Mouse (Mus musculus) C2C12 (cell line): Measurements from ENCODE around the gene Cyp2d40.

Experiments used
- CEBPB ChIP-seq: IDR thresholded peaks from one replicate; pipeline ENCODE4 v1.6.1; 2011; ENCODE audit warnings: low read depth, mild to moderate bottlenecking, control low read depth, moderate library complexity
- CTCF ChIP-seq: IDR thresholded peaks from one replicate; pipeline ENCODE4 v1.5.1; 2011; ENCODE audit not compliant: control insufficient read depth, insufficient read depth, insufficient read length
- FOSL1 ChIP-seq: IDR thresholded peaks from one replicate; pipeline ENCODE4 v1.8.0; 2011; ENCODE audit warnings: mild to moderate bottlenecking, low read length; ENCODE audit not compliant: poor library complexity, insufficient read depth, severe bottlenecking
- MAX ChIP-seq: IDR thresholded peaks from one replicate; pipeline ENCODE4 v1.6.1; 2011; ENCODE audit warnings: mild to moderate bottlenecking, control low read depth
- MYOG ChIP-seq: IDR thresholded peaks from one replicate; pipeline ENCODE4 v1.6.1; 2011; ENCODE audit not compliant: control insufficient read depth, insufficient read length; ENCODE audit errors: extremely low read depth
- USF1 ChIP-seq: IDR thresholded peaks from one replicate; pipeline ENCODE4 v1.6.1; 2011; ENCODE audit warnings: low read depth, mild to moderate bottlenecking, control low read depth, moderate library complexity

GRCm38 (mm10) chr15:82810556-82810955, 46.6 kb upstream of the Cyp2d40 start:
- TF ChIP-seq CTCF, result no peak
- no peak for TF ChIP-seq CEBPB
- TF ChIP-seq USF1, result no peak
- no peak for TF ChIP-seq MAX
- TF ChIP-seq FOSL1, result no peak
- no peak for TF ChIP-seq MYOG
